Mouse (Mus musculus) layer of hippocampus, postnatal 36 days (tissue): ENCODE measurements around the gene Cx3cl1. TPM values are rescaled to one million over a fixed set of nuclear protein-coding genes. Genes with fewer than 3 reads are reported as not detected.

Experiments used
- total RNA-seq, 2 experiments: library from RNA; stranded (reverse); gene quantifications; 2 replicates each; pipeline ENCODE4 v1.2.3; 2021

Gene Cx3cl1
- total RNA-seq, 2 experiments from 2014 or later, result 425 TPM

Other genes starting within 250 kb of the Cx3cl1 start
- 10 to 100 TPM; 37.8 to 44.4 TPM for gene Cpne2, start 239.0 kb upstream of the Cx3cl1 start, total RNA-seq
- gene Rspry1, start 170.1 kb upstream of the Cx3cl1 start, total RNA-seq, result 10 to 100 TPM; 26.1 to 27.0 TPM
- gene Fam192a, start 170.0 kb upstream of the Cx3cl1 start, total RNA-seq, result 10 to 100 TPM; 37.5 to 43.0 TPM
- gene Arl2bp, start 105.4 kb upstream of the Cx3cl1 start, total RNA-seq, result 100 to 1,000 TPM; 150 to 161 TPM
- gene Pllp, start 75.7 kb upstream of the Cx3cl1 start, total RNA-seq, result 10 to 100 TPM; 41.5 to 47.1 TPM
- gene Ccl22, start 26.4 kb upstream of the Cx3cl1 start, total RNA-seq, result not detected
- gene Ccl17, start 38.4 kb downstream of the Cx3cl1 start, total RNA-seq, result 1 to 10 TPM; 3.7 to 4.3 TPM
- 10 to 100 TPM; 84.8 to 86.5 TPM for gene Coq9, start 66.3 kb downstream of the Cx3cl1 start, total RNA-seq
- 10 to 100 TPM; 71.9 to 73.9 TPM for gene Ciapin1, start 66.3 kb downstream of the Cx3cl1 start, total RNA-seq
- 10 to 100 TPM; 62.4 to 71.5 TPM for gene Polr2c, start 85.4 kb downstream of the Cx3cl1 start, total RNA-seq
- gene Dok4, start 104.3 kb downstream of the Cx3cl1 start, total RNA-seq, result 10 to 100 TPM; 27.4 to 27.6 TPM
- gene Ccdc102a, start 146.1 kb downstream of the Cx3cl1 start, total RNA-seq, result 1 to 10 TPM; 1.1 to 2.1 TPM
- not detected for gene Adgrg5, start 151.7 kb downstream of the Cx3cl1 start, total RNA-seq
- 100 to 1,000 TPM in 1 of 2 experiments, 10 to 100 TPM in 1; 79.5 to 104 TPM for gene Adgrg1, start 202.7 kb downstream of the Cx3cl1 start, total RNA-seq
- under 1 TPM; 0.17 to 0.66 TPM for gene Adgrg3, start 245.7 kb downstream of the Cx3cl1 start, total RNA-seq